Mouse (Mus musculus) heart, embryonic 11.5 days (tissue): ENCODE data around the gene Ncor2. TPM values are rescaled to one million over a fixed set of nuclear protein-coding genes. Genes with fewer than 3 reads are reported as not detected.

Source experiments
- ATAC-seq: fragments of 200-750 bp; cut with Nextera tagmentation; replicated peaks from 2 replicates; pipeline ENCODE4 v1.8.0; 2017; ENCODE audit warnings: moderate library complexity; ENCODE audit not compliant: insufficient number of reproducible peaks, low FRiP score, low TSS enrichment
- H3K27ac ChIP-seq: fragments of 300-500 bp; sonication (generic); 2 replicates; pipeline ENCODE4 v1.5.1; 2014; ENCODE audit warnings: mild to moderate bottlenecking, low read depth, low read length
- H3K27me3 ChIP-seq: fragments of 300-500 bp; sonication (generic); 2 replicates; pipeline ENCODE4 v1.6.1; 2014; ENCODE audit warnings: mild to moderate bottlenecking, low read length, mixed read lengths; ENCODE audit not compliant: control insufficient read depth, insufficient read depth
- H3K36me3 ChIP-seq: fragments of 300-500 bp; sonication (generic); 2 replicates; pipeline ENCODE4 v1.6.1; 2014; ENCODE audit warnings: mild to moderate bottlenecking, low read length, moderate library complexity, mixed read lengths; ENCODE audit not compliant: control insufficient read depth, insufficient read depth
- H3K4me1 ChIP-seq: fragments of 300-500 bp; sonication (generic); 2 replicates; pipeline ENCODE4 v1.6.1; 2014; ENCODE audit warnings: low read length; ENCODE audit not compliant: control insufficient read depth, insufficient read depth
- H3K4me2 ChIP-seq: fragments of 300-500 bp; sonication (generic); 2 replicates; pipeline ENCODE4 v1.6.1; 2014; ENCODE audit warnings: mild to moderate bottlenecking, moderate library complexity
- H3K4me3 ChIP-seq: fragments of 300-500 bp; sonication (generic); 2 replicates; pipeline ENCODE4 v1.5.1; 2014; ENCODE audit warnings: low read depth, low read length
- H3K9ac ChIP-seq: fragments of 300-500 bp; sonication (generic); 2 replicates; pipeline ENCODE4 v1.6.1; 2014; ENCODE audit warnings: mild to moderate bottlenecking, low read depth, low read length, moderate library complexity
- H3K9me3 ChIP-seq: fragments of 300-500 bp; sonication (generic); replicated peaks from 2 replicates; pipeline ENCODE4 v1.6.1; 2016; ENCODE audit warnings: low read length; ENCODE audit not compliant: control insufficient read depth
- WGBS: fragments of 180-500 bp; shearing (Covaris S2); extraction: QIAGEN DNeasy Blood & Tissue Kit; methylation state at CpG from one replicate; pipeline ENCODE4 v1.1.7; 2014; ENCODE audit not compliant: insufficient replicate concordance; 5-methylcytosine and 5-hydroxymethylcytosine counted together
- polyA plus RNA-seq: library from polyadenylated mRNA; unstranded; fragments of >200 nt; fragmentation: Nextera tagmentation; extraction: Ambion mirVana; gene quantifications from 2 replicates; pipeline ENCODE4 v1.2.1, GENCODE M21; 2014

Gene Ncor2
- polyA plus RNA-seq, 1 experiment from 2014 or later = 18.8 TPM

DNA sequence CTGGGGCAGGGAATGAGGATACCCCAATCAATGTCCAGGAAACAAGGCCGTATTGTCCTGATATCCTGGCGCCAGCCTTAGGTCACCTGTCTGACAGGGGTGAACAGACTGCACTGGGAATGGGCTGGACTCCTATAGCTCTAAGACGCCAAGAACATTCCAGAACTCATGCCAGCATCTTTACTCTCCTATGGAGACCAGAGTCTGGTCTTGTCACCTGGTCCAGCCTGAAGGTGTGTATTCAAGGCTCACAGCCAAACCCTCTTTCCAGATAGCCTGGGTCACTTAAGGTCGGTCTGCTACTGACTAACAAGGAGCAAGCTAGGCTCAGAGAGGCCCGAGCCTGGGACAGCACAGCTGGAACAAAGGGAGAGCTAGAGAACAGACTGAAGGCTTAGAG lies 61.8 kb downstream of the Ncor2 start:
- Histone ChIP-seq H3K4me2 (no peak overlapping the region), H3K27me3 (no peaks in the 10 kb centered on the region), H3K9me3 (no peaks in the 10 kb centered on the region), H3K4me1 (peaks cover 19% of the 10 kb centered on the region; the same call in 1 of the 2 replicates), H3K36me3 (peaks cover 25% of the 10 kb centered on the region), H3K9ac (no peak overlapping the region), H3K4me3 (no peak overlapping the region), H3K27ac (no peak overlapping the region)
- WGBS = 78% methylated on average over 5 of the region's 5 CpGs
- ATAC-seq = no peak

DNA sequence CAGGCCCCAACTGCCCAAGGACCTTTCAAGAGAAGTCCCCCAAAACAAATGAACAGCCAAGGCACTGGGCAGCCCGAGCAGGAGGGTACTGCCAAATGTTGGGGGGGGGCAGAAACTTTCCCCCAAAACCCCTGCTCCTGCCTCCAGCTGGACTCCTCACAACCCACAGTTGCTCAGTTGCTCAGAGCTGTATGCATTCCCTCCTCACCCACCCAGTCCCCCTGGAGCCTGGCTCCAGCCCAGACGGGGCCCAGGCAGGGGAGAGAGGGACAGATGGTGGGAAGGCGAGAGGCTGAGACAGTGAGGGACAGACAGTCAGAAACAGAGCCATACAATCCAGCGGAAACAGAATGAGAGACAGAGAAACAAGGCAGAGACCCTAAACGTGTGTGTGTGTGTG lies 66.0 kb downstream of the Ncor2 start:
- no peak for ATAC-seq
- peaks cover 22% of the 10 kb centered on the region for H3K36me3 ChIP-seq
- H3K9ac ChIP-seq = no peak overlapping the region
- H3K4me2 ChIP-seq = no peak overlapping the region
- no peaks in the 10 kb centered on the region for H3K9me3 ChIP-seq
- H3K4me1 ChIP-seq = peaks cover 14% of the 10 kb centered on the region
- no peak overlapping the region for H3K4me3 ChIP-seq
- H3K27ac ChIP-seq = peak overlapping the region; percentile 43; the same call in 1 of the 2 replicates
- WGBS = 60% methylated on average over 5 of the region's 5 CpGs
- H3K27me3 ChIP-seq = no peaks in the 10 kb centered on the region

DNA sequence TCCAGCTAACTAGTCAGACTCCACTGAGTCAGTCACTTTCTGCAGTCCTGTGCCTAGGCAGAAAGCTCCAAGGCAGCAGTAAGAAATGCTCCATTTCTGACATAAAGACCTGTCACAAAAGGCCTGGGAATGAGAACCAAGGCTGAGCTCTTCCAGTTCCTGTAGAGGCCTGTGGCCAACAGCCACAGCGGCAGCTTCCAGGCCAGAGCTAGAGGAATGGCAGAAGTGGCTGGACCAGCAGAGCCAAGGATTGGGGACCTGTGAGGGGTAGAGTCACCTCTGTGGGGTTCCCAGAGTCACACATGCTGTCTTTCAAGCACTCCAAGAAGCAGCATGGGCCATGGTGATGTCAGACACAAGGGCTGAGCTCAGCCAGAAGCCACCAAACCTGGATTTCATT lies 66.4 kb downstream of the Ncor2 start:
- 85% methylated on average over 1 of the region's 1 CpGs for WGBS
- peaks cover 14% of the 10 kb centered on the region for H3K4me1 ChIP-seq
- no peak overlapping the region for H3K9ac ChIP-seq
- no peak for ATAC-seq
- peaks cover 23% of the 10 kb centered on the region for H3K36me3 ChIP-seq
- H3K27ac ChIP-seq = no peak overlapping the region
- no peak overlapping the region for H3K4me2 ChIP-seq
- H3K4me3 ChIP-seq = no peak overlapping the region
- H3K9me3 ChIP-seq = no peaks in the 10 kb centered on the region
- no peaks in the 10 kb centered on the region for H3K27me3 ChIP-seq

DNA sequence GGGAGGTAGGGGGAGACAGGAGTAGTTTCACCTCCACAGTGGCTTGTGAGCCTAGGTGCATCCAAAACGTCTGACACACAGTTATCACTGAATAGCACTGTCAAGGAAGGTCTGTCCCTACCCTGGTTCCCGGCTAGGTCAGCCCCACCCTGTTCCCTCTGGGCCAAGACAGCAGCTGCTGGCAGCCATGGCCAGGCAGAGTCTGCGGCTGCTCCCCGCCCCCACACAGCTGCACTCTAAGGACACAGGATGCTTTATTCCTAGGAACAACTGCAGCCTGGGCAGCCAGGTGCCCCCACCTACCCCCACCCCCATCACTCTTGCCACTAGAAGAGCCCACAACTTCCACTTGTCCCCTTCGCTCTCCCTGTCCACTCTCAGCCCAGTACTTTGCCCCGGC lies 67.9 kb downstream of the Ncor2 start:
- no peak for ATAC-seq
- Histone ChIP-seq H3K4me3 (no peak overlapping the region), H3K9me3 (no peaks in the 10 kb centered on the region), H3K9ac (no peak overlapping the region), H3K36me3 (peaks cover 18% of the 10 kb centered on the region), H3K4me2 (no peak overlapping the region), H3K27ac (no peak overlapping the region), H3K4me1 (peaks cover 19% of the 10 kb centered on the region), H3K27me3 (no peaks in the 10 kb centered on the region)
- WGBS = 46% methylated on average over 6 of the region's 6 CpGs

DNA sequence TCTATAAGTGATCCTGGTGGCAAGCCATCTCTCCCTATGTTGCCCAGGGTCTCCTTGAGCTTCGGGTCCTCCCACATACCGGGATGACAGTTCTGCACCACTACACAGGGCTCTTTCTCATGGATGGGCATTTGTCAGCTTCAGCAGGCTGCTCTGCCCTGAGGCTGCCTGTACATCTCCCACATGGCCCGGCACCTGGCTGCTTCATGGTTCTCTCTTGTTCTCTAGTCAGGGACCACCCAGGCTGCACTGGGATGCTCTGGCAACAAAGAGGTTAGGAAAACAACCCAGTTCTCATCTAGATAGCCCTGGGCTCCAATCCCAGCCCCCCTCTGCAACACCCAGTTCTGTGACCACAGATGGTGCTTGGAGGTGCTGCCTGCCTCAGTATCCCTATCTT lies 68.3 kb downstream of the Ncor2 start:
- Histone ChIP-seq H3K4me2 (no peak overlapping the region), H3K9ac (no peak overlapping the region), H3K27me3 (no peaks in the 10 kb centered on the region), H3K27ac (no peak overlapping the region), H3K9me3 (no peaks in the 10 kb centered on the region), H3K36me3 (peaks cover 17% of the 10 kb centered on the region), H3K4me1 (peaks cover 19% of the 10 kb centered on the region), H3K4me3 (no peak overlapping the region)
- WGBS = 70% methylated on average over 3 of the region's 3 CpGs
- ATAC-seq = no peak

DNA sequence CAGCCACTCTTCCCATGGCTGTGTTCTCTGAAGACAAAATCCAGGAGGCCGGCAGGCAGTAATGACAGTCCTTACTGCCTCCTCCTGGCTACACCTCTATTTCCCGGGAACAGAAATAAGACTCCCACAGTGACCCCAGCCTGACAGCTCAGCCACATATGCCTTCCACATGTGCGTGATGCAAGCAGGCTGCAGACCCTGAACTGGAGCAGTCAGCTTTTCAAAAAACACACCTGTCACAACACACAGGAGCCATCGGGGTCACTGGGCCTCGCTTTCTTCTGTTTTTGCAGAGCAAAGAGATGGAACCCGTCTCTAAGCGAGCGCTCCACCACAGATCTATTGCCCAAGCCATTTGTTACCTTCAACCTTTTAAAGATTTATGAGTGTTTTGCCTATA lies 68.8 kb downstream of the Ncor2 start:
- Histone ChIP-seq H3K9ac (no peak overlapping the region), H3K27me3 (no peaks in the 10 kb centered on the region), H3K4me1 (peaks cover 21% of the 10 kb centered on the region), H3K4me3 (no peak overlapping the region), H3K4me2 (no peak overlapping the region), H3K27ac (no peak overlapping the region), H3K9me3 (no peaks in the 10 kb centered on the region), H3K36me3 (peaks cover 12% of the 10 kb centered on the region)
- 77% methylated on average over 8 of the region's 8 CpGs for WGBS
- ATAC-seq = no peak

DNA sequence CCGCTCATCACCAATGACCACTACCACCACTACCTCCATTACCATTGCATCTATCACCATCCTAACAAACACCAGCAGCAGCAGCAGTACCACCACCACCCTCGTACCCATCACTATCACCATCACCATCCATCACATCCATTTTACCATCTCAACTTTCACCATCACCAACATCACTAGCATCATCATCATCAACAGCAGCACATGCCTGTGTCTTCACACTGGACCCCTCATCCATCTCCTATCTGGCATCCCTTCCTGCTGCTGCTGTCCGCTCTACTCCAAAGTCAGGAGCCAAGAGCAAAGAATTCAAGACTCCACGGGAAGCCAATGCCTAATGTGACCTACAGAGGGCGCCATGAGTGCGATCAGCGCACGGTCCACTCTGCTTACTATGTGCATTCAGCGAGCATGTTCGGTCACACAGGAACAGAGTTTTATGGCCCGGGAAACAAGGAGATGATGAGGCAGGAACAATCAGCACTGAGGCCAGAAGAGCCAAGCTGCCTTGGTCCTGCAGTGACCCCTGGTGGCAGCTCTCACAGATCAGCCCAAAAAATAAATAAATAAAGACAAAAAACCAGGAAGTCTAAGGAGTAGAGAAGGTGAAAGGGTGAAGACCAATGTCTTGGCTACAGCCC lies 71.9 kb downstream of the Ncor2 start:
- peaks cover 13% of the 10 kb centered on the region for H3K36me3 ChIP-seq
- H3K4me1 ChIP-seq = peaks cover 45% of the 10 kb centered on the region
- H3K4me2 ChIP-seq = no peak overlapping the region
- H3K4me3 ChIP-seq = no peak overlapping the region
- H3K9ac ChIP-seq = no peak overlapping the region
- 66% methylated on average over 11 of the region's 11 CpGs for WGBS
- no peaks in the 10 kb centered on the region for H3K9me3 ChIP-seq
- ATAC-seq = no peak
- H3K27ac ChIP-seq = no peak overlapping the region
- H3K27me3 ChIP-seq = no peaks in the 10 kb centered on the region

DNA sequence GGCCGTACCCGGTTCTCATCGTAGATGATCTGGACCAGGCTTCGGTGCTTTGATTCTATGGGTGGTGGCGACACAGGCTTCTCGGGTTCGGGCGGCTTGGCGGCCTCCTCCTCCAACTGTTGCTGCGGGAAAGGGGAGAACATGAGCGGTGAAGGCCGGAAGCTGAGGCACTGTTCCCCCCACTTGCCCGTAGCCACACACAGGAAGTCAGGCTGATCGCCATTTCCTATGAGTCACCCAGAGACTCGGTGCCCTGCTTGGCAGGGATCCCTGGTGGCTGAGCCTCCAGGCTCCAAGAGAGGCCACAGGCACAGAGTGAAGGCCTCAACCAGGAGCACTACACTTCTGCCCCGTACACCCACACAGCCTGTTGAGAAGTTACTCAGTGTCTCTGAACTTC lies 72.8 kb downstream of the Ncor2 start:
- H3K9ac ChIP-seq = no peak overlapping the region
- 82% methylated on average over 16 of the region's 16 CpGs for WGBS
- H3K4me2 ChIP-seq = no peak overlapping the region
- H3K27me3 ChIP-seq = no peaks in the 10 kb centered on the region
- ATAC-seq = no peak
- no peaks in the 10 kb centered on the region for H3K9me3 ChIP-seq
- no peak overlapping the region for H3K4me3 ChIP-seq
- H3K36me3 ChIP-seq = peaks cover 21% of the 10 kb centered on the region
- H3K4me1 ChIP-seq = peaks cover 44% of the 10 kb centered on the region
- no peak overlapping the region for H3K27ac ChIP-seq

DNA sequence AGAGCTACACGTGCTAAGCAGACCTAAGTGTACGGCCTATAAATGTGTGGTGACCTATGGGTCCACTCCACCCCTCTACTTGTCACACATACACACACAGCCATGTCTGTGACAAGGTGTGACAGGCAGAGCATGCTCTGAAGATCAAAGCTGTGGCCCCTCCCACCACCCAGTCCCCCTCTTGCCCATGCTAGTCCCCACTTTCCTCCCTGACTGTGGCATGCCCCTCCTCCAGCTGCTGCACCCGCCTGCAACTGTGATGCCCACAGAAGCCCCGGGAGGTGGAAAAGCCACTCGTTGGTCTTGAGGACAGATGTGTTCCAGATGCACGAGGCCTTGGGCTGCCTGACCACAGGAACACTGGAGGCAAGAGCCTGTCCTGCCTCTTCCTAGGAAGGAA lies 74.2 kb downstream of the Ncor2 start:
- no peak overlapping the region for H3K4me3 ChIP-seq
- H3K27ac ChIP-seq = no peak overlapping the region
- no peak overlapping the region for H3K9ac ChIP-seq
- WGBS = 50% methylated on average over 6 of the region's 6 CpGs
- H3K4me2 ChIP-seq = no peak overlapping the region
- H3K36me3 ChIP-seq = peaks cover 21% of the 10 kb centered on the region
- H3K9me3 ChIP-seq = no peaks in the 10 kb centered on the region
- H3K27me3 ChIP-seq = no peaks in the 10 kb centered on the region
- no peak for ATAC-seq
- peaks cover 40% of the 10 kb centered on the region for H3K4me1 ChIP-seq
